Mouse (Mus musculus) CH12.LX (cell line): ENCODE data around the gene Spink4. TPM values are rescaled to one million over a fixed set of nuclear protein-coding genes. Genes with fewer than 3 reads are reported as not detected.

Source experiments
- DNase-seq: peaks from one replicate; pipeline ENCODE4 v3.0.0-alpha.2; 2013; ENCODE audit errors: extremely low read depth
- H3K27ac ChIP-seq: 2 replicates; pipeline ENCODE4 v1.5.1; 2012; ENCODE audit warnings: low read depth, mild to moderate bottlenecking, control low read depth, moderate library complexity; ENCODE audit not compliant: insufficient read depth
- H3K27me3 ChIP-seq: replicated peaks from 2 replicates; pipeline ENCODE3; 2012; ENCODE audit warnings: inconsistent platforms
- H3K36me3 ChIP-seq, 2 experiments: replicated peaks in 1 of 2; 2 replicates each; pipeline versions ENCODE3 to v1.6.1; 2012; ENCODE audit warnings: inconsistent platforms in 1 of 2, low read length in 1 of 2, mild to moderate bottlenecking in 1 of 2, mixed read lengths in 1 of 2, moderate library complexity in 1 of 2; ENCODE audit not compliant: control insufficient read depth in 1 of 2, insufficient read depth in 1 of 2
- H3K4me1 ChIP-seq, 2 experiments: 2 replicates each; pipeline ENCODE4 v1.6.1; 2012; ENCODE audit warnings: inconsistent platforms in 1 of 2, moderate library complexity in 1 of 2; ENCODE audit not compliant: insufficient read depth in 2 of 2, control insufficient read depth in 1 of 2
- H3K4me2 ChIP-seq: 2 replicates; pipeline ENCODE4 v1.6.1; 2012; ENCODE audit warnings: low read depth, mild to moderate bottlenecking, control low read depth; ENCODE audit not compliant: poor library complexity, insufficient read depth, severe bottlenecking
- H3K4me3 ChIP-seq, 3 experiments: fragments of 150-350 bp in 1 of 3; sonication (generic) in 1 of 3; replicated peaks in 1 of 3; 2 replicates each; pipeline versions ENCODE3 to v1.5.1; 2011 to 2012; ENCODE audit warnings: low read depth in 2 of 3, low read length in 2 of 3, mild to moderate bottlenecking in 2 of 3, moderate library complexity in 2 of 3, control low read depth in 1 of 3, improper control_type of control experiment in 1 of 3, inconsistent platforms in 1 of 3, mixed read lengths in 1 of 3; ENCODE audit not compliant: poor library complexity in 1 of 3
- H3K79me2 ChIP-seq: replicated peaks from 2 replicates; pipeline ENCODE4 v1.6.1; 2012; ENCODE audit warnings: mild to moderate bottlenecking, moderate library complexity; ENCODE audit not compliant: control insufficient read depth, poor library complexity, insufficient read depth, severe bottlenecking; ENCODE audit errors: extremely low read depth
- H3K9ac ChIP-seq: 2 replicates; pipeline ENCODE4 v1.6.1; 2012; ENCODE audit warnings: low read depth, mild to moderate bottlenecking, control low read depth, moderate library complexity; ENCODE audit not compliant: insufficient read depth
- H3K9me3 ChIP-seq: replicated peaks from 2 replicates; pipeline ENCODE3; 2012; ENCODE audit warnings: low read length, inconsistent platforms, mixed read lengths
- CHD1 ChIP-seq: IDR thresholded peaks from 2 replicates; pipeline ENCODE4 v1.6.1; 2012; ENCODE audit warnings: low read depth, low read length, improper control_type of control experiment, inconsistent platforms
- CTCF ChIP-seq, 2 experiments: IDR thresholded peaks in 1 of 2; conservative IDR thresholded peaks in 1 of 2; 2 replicates each; pipeline ENCODE4 v1.5.1; 2011 to 2012; ENCODE audit warnings: low read depth in 2 of 2, low read length in 2 of 2, improper control_type of control experiment in 1 of 2, inconsistent platforms in 1 of 2, mild to moderate bottlenecking in 1 of 2, moderate library complexity in 1 of 2
- E2F4 ChIP-seq: IDR thresholded peaks from 2 replicates; pipeline ENCODE4 v1.6.1; 2011; ENCODE audit warnings: low read depth, low read length, improper control_type of control experiment; ENCODE audit not compliant: insufficient replicate concordance
- ETS1 ChIP-seq: conservative IDR thresholded peaks from 2 replicates; pipeline ENCODE4 v1.6.1; 2012; ENCODE audit warnings: low read depth, mild to moderate bottlenecking, inconsistent platforms, low read length, improper control_type of control experiment, moderate library complexity
- MAFK ChIP-seq: IDR thresholded peaks from 2 replicates; pipeline ENCODE4 v1.6.1; 2011; ENCODE audit warnings: low read length, improper control_type of control experiment; ENCODE audit not compliant: insufficient replicate concordance
- MXI1 ChIP-seq: IDR thresholded peaks from 2 replicates; pipeline ENCODE4 v1.6.1; 2011; ENCODE audit warnings: mild to moderate bottlenecking, low read depth, low read length, improper control_type of control experiment
- POLR2A ChIP-seq: IDR thresholded peaks from 2 replicates; pipeline ENCODE4 v1.6.1; 2011; ENCODE audit warnings: low read depth, mild to moderate bottlenecking, improper control_type of control experiment, low read length
- POLR2AphosphoS2 ChIP-seq: IDR thresholded peaks from 2 replicates; pipeline ENCODE4 v1.6.1; 2011; ENCODE audit warnings: low read depth, low read length, improper control_type of control experiment
- RAD21 ChIP-seq: IDR thresholded peaks from 2 replicates; pipeline ENCODE4 v1.6.1; 2011; ENCODE audit warnings: low read depth, mild to moderate bottlenecking, low read length, improper control_type of control experiment, moderate library complexity
- SMC3 ChIP-seq: IDR thresholded peaks from 2 replicates; pipeline ENCODE4 v1.6.1; 2011; ENCODE audit warnings: low read depth, low read length, improper control_type of control experiment
- TCF12 ChIP-seq: IDR thresholded peaks from 2 replicates; pipeline ENCODE4 v1.6.1; 2014; ENCODE audit warnings: low read depth, mild to moderate bottlenecking, inconsistent platforms, low read length, improper control_type of control experiment
- ZNF384 ChIP-seq: IDR thresholded peaks from 2 replicates; pipeline ENCODE4 v1.6.1; 2012; ENCODE audit warnings: low read depth, low read length, improper control_type of control experiment, inconsistent platforms
- dilution Hi-C: fragments of 300-500 bp; cut with MboI; formaldehyde crosslinking; loops from 2 replicates; pipeline ENCODE4 v1.14.3; 2020; ENCODE audit warnings: low sequenced_read_pairs; ENCODE audit not compliant: extremely low pct_unique_long_range_greater_than_20kb, extremely low pct_ligation_motif_present
- in situ Hi-C: fragments of 300-500 bp; cut with MboI; formaldehyde crosslinking; loops from 3 replicates; pipeline ENCODE4 v1.14.3; 2019; ENCODE audit warnings: low sequenced_read_pairs, low pct_ligation_motif_present, low pct_unique_long_range_greater_than_20kb, mixed read lengths
- polyA plus RNA-seq: library from polyadenylated mRNA; unstranded; fragments of >175 nt; gene quantifications from 2 replicates; pipeline ENCODE4 v1.2.1, GENCODE M21; 2012; ENCODE audit warnings: low read depth; ENCODE audit not compliant: insufficient read length
- total RNA-seq, 2 experiments: library from RNA; depleted of rRNA; stranded (reverse); fragments of 300-350 nt in 1 of 2; fragments of >200 nt in 1 of 2; gene quantifications; 2 replicates each; pipeline ENCODE4 v1.2.3; 2012 to 2014

Gene Spink4
- total and polyA plus RNA-seq, 3 experiments, result not detected

DNA sequence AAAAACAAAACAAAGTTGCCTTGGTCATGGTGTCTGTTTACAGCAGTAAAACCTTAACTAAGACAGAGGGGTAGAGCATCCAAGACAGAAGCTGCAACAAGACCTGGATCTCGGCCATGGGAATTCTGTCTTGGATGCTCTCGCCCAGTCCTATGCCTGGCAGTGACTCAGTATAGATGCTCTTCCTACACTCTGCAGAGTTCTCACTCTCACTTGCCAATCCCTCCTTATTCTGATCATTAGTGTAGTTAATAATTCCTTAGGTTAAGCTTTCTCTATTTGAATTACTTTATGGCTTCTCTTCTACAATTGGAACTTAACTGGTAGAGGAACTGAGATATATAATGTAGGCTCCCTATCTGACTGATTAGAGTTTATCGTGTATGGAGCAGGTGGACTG, 24.7 kb upstream of the Spink4 start:
- no peaks in the 10 kb centered on the region for H3K27me3 ChIP-seq
- DNase-seq, result no peak
- H3K79me2 ChIP-seq, result no peaks in the 10 kb centered on the region
- dilution Hi-C loops (no loop called here), in situ Hi-C loops (no loop called here)
- no peak for TF ChIP-seq POLR2A
- no peak for TF ChIP-seq POLR2AphosphoS2
- TF ChIP-seq MXI1, result no peak
- TF ChIP-seq RAD21, result no peak
- TF ChIP-seq TCF12, result no peak
- no peak for TF ChIP-seq CTCF (conservative IDR thresholded peaks at IDR 0.05 in 1 of 2, IDR thresholded peaks at IDR 0.05 in 1 of 2; ENCODE audit: low read depth in 2 of 2, low read length in 2 of 2)
- no peak overlapping the region for H3K27ac ChIP-seq
- peaks cover 4% of the 10 kb centered on the region for H3K9me3 ChIP-seq
- no peak overlapping the region for H3K9ac ChIP-seq
- H3K4me2 ChIP-seq, result no peak overlapping the region
- no peaks in the 10 kb centered on the region for H3K36me3 ChIP-seq
- peaks cover 0 to 6% of the 10 kb centered on the region in 2 experiments; a peak in 2 of 4 replicates for H3K4me1 ChIP-seq
- no peak overlapping the region for H3K4me3 ChIP-seq

DNA sequence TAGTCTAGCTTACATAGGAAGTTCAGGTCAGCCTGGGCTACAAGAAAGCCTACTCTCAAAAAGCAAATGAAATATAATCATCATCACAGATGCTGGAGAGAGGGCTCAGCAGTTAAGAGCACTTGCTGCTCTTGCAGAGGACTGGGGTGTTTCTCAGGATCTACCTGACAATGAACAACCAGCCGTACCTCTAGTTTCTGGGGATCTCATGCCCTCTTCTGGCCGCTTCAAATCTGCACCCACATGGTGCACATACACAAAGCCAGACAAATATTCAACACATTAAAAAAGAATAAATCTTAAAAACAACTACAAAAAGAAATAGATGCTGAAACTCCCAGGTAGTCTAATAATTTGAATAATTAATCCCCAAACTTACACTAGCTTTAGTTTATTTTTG, 24.2 kb upstream of the Spink4 start:
- Histone ChIP-seq H3K9me3 (peaks cover 10% of the 10 kb centered on the region), H3K4me3 (no peak overlapping the region), H3K9ac (no peak overlapping the region), H3K27me3 (no peaks in the 10 kb centered on the region), H3K4me2 (no peak overlapping the region), H3K79me2 (no peaks in the 10 kb centered on the region), H3K4me1 (peaks cover 0 to 6% of the 10 kb centered on the region in 2 experiments; a peak in 2 of 4 replicates), H3K36me3 (no peaks in the 10 kb centered on the region), H3K27ac (no peak overlapping the region)
- dilution Hi-C loops (no loop called here), in situ Hi-C loops (no loop called here)
- DNase-seq, result no peak
- TF ChIP-seq CTCF (conservative IDR thresholded peaks at IDR 0.05 in 1 of 2, IDR thresholded peaks at IDR 0.05 in 1 of 2; ENCODE audit: low read depth in 2 of 2, low read length in 2 of 2) (peak in 1 of 2 experiments; percentile 28; a peak in 2 of 4 replicates), RAD21 (peak; percentile 25), POLR2AphosphoS2 (no peak), POLR2A (no peak), MAFK (no peak), SMC3 (0 out of 2 replicates have a peak, but pooled peaks have one; percentile 14), E2F4 (no peak)

DNA sequence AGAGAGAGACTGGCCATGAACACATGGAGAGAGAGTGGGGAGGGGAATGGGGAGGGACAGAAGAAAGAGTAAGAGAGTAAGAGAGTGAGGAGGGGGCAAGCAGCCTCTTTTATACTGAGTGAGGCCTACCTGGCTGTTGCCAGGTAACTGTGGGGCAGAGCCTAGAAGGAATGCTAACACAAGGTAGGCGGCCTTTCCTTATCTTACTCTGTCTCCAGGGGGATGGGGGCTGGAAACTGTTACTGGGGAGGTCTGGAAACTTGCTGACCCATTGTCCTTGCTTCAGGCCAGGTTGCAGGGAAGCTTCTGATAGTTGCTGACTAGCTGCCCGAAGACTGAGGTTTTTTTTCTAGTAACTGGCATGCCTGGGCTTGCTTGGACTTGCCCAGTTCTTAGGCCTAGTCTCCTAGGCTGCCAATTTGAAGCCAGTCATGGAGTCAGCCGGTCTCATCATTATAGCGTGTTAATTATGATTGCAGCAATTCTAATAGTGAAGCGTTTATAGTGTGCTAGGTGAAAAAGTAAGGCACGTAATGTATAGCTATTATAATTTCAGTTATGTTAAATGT, 21.3 kb upstream of the Spink4 start:
- in situ Hi-C loops, result no loop called here
- DNase-seq, result peak; percentile 28
- no peaks in the 10 kb centered on the region for H3K27me3 ChIP-seq
- no peaks in the 10 kb centered on the region for H3K36me3 ChIP-seq
- no peak overlapping the region for H3K4me3 ChIP-seq
- H3K4me2 ChIP-seq, result no peak overlapping the region
- H3K9me3 ChIP-seq, result peaks cover 10% of the 10 kb centered on the region
- no peaks in the 10 kb centered on the region for H3K79me2 ChIP-seq
- no peak overlapping the region for H3K9ac ChIP-seq
- TF ChIP-seq SMC3 (peak; percentile 9; the same call in 1 of the 2 replicates), ETS1 (no peak), ZNF384 (peak; percentile 82), CHD1 (peak; percentile 99)
- H3K4me1 ChIP-seq, result peaks cover 0 to 6% of the 10 kb centered on the region in 2 experiments; a peak in 2 of 4 replicates
- H3K27ac ChIP-seq, result no peak overlapping the region
- dilution Hi-C loops, result no loop called here
